Mouse (Mus musculus) right cerebral cortex, postnatal 14 days (tissue): Measurements from ENCODE around the gene Nosip.

Experiments
- DNase-seq: peaks from one replicate; pipeline ENCODE4 v3.0.0; 2022

The Nosip gene

GRCm38 (mm10) chr7:45036702-45037101 is 25.5 kb upstream of the Nosip start:
- no peak for DNase-seq

DNA sequence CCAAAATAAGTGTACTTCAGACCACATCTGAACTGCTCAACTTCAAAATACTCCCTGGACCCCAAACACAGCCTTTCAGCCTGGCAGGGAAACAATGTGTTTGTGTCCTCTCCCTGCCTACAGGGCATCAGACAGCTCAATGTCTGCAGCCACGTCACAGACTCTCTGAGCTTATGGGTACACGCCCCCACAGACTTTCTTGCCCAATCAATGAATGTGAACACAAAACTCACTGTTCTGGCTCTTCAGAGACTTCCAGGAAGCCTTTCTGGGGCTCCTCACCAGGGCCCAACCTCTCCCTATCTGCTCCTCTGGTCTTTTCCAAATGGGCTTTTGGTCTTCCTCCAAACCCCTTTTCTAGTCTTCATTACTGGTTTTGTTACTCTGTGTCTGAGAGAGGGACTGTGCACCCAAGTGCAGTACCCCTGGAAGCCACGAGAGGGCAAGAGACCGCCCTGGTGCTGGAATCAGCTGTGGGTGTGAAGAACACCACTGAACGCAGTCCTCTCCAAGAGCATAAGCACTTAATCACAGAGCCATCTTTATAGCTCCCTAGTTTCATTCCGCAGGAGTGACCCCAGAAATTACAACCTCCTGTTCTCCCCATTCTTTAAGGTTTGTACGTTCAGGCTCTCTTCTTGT is 24.4 kb upstream of the Nosip start:
- no peak for DNase-seq

GRCm38 (mm10) chr7:45038411-45038810 is 23.8 kb upstream of the Nosip start:
- no peak for DNase-seq

DNA sequence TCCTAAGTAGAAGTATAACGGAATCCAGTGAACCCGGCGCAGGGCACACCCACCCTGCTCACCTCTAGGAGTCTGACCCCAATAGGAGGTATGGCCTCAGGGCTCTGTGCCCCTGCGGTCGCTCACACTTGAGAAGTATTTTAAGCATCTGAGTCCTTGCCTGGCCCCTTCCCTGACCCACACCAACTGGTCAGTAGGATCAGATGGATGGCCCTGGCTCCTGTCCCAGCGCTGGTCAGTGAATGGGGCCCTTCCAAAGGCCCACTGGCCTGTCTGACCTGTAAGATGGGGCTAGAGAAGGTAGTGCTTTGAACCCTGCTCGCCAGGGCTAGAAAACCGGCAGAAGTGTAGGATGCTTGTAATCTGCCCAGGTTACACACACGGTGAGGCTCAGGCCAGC is 21.4 kb upstream of the Nosip start:
- no peak for DNase-seq

GRCm38 (mm10) chr7:45043307-45043706 is 18.9 kb upstream of the Nosip start:
- no peak for DNase-seq

GRCm38 (mm10) chr7:45045741-45046140 is 16.5 kb upstream of the Nosip start:
- DNase-seq: no peak

- DNase-seq: no peak
Observed at GRCm38 (mm10) chr7:45046853-45047350, 15.3 kb upstream of the Nosip start.

GRCm38 (mm10) chr7:45047491-45047890 is 14.7 kb upstream of the Nosip start:
- DNase-seq: no peak

- no peak for DNase-seq
Observed at GRCm38 (mm10) chr7:45048001-45048890, 14.0 kb upstream of the Nosip start.

DNA sequence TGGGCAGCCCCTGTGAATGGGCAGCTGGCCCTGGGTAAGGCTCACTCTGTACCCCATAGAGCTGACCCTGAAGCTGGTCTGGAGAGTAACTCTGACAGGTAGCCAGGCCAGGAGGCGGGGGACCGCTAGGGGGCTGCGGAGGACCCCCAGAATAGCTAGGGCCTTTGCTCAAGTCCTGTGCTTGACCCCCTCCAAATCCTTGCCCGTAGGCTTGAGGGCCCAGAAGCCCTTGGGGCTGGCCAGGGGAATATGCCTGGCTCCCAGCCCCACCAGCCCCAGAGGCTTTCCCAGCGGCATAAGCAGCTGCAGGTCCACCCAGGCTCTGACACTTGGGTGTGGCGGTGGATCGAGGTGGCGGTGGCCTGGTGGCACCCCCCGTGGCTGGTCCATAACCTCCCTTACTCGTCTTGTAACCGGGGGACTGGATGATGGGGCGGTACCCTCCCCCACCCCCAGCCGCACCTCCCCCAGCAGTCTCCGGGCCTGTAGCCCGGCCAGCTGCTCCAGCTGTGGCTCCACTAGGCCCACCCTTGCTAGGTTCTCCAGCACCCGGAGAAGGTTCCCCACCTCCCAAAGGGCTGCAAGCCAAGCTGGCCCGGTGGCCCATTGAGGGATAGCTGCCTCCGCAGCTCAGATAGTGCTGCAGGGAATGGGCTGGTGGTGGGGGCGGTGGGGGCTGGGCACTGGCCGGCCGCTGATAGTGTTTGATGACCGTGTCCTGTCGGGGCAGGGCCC is 13.1 kb upstream of the Nosip start:
- DNase-seq: no peak

GRCm38 (mm10) chr7:45050945-45051600 is 11.2 kb upstream of the Nosip start:
- DNase-seq: peak; percentile 68

- no peak for DNase-seq
Observed at GRCm38 (mm10) chr7:45051601-45051974, 10.6 kb upstream of the Nosip start.

GRCm38 (mm10) chr7:45052181-45052861 is 9.9 kb upstream of the Nosip start:
- DNase-seq: peak; percentile 34

DNA sequence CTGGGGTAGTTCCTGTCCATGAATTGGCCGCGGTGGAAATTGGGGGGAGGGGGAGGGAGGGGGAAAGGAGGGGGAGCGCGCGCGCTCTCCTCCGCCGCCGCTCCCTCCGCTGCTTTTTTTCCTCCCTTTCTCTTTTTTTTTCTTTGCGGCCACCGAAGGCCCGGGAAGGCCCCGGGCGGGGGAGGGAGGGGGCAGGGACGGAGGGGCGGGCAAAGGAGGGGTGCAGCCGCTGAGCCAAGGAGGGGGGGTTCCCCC is 9.4 kb upstream of the Nosip start, which contains the start of gene Prr12:
TSS of gene Prr12 (minus strand) at position 20 of the 255 bp plus-strand sequence.
- no peak for DNase-seq

- DNase-seq: peak; percentile 69
Observed at GRCm38 (mm10) chr7:45053117-45053930, 8.9 kb upstream of the Nosip start.

DNA sequence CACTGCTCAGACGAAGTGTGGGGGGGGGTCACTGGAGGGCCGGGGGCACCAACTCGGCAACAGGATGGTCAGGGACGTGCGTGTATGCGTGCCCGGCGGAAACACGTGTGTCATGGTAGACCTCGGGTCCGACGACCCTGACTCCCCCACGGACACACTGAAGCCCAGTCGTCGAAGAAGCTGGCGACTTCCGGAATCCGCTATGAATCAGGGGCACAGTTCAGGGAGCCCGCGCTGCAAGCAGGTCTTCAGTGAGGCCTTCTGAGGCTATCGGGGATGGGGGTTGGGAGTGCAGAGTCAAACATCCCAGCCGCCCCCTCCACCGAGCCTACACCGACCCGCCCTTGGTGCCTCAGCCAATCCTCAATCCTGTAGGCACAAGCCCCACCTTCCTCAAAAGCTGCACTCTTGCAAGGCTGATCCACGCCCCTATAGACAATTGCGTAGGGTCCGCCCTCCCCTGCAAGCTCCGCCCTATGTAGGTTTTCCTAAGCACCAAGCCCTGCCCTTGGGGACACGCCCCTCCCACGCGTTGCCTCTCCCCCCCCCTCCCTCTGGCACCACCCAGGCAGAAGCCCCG is 8.2 kb upstream of the Nosip start:
- peak; percentile 89 for DNase-seq

DNA sequence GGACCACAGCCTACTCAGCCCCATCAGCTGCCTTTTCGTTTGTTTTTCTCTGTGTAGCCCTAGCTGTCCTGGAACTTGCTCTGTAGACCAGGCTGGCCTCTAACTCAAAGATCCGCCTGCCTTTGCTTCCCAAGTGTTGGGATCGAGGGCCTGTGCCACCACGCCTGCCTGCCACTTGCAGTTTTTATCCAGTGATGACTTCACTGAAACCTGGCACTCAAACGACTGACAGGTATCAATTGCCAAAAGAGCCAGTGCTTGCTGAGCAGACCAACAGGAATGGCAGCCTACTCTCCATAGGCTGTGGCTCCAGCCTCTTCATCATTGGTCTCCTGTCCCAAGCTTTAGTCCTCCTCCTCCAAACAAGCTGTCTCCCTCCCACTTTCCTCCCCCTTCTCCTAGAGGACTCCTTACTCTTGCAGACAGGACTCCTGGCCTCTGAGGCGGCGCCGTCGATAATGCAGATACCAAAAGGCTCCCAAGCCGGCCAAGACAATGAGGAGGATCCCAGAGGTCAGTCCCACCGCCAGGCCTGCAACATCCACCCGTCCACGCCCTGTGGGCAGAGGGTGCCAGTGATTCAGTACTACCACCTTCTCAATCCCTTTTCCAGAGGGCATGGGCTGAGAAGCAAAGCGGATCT is 5.8 kb upstream of the Nosip start:
- no peak for DNase-seq

DNA sequence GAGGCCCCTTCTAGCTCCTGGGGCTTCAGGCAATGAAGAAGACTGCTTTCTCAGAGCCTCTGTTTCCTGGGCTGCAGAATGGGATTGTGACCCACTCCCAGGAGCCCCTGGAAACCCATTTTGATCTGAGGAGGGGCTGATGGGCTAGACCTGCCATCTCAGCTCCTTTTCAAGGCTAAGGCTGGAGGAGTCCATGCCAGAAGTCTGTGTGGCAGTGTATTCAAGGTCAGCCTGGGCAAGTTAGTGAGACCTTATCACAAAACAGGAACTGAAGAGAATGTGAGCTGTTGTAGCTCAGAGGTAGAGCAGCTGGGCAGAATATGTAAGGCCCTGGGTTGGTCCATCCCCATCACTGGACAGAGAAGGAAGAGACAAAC is 5.3 kb upstream of the Nosip start:
- no peak for DNase-seq

GRCm38 (mm10) chr7:45058607-45059571 is 3.3 kb upstream of the Nosip start:
- peak; percentile 45 for DNase-seq
